Mouse (Mus musculus) embryo, embryonic 10.5 days (tissue): ENCODE measurements around the gene Dock9.
A peak's percentile ranks its signal among the peaks of the same experiment; 100 is the strongest.
"Not testable (repeated sequence)": the region's sequence is repeated elsewhere in the genome, so short reads cannot be mapped to it uniquely, and the experiment has no call there.

Experiments used
- DNase-seq: peaks from one replicate; pipeline ENCODE4 v3.0.0-alpha.2; 2015; ENCODE audit warnings: low spot score

Dock9 gene

DNA sequence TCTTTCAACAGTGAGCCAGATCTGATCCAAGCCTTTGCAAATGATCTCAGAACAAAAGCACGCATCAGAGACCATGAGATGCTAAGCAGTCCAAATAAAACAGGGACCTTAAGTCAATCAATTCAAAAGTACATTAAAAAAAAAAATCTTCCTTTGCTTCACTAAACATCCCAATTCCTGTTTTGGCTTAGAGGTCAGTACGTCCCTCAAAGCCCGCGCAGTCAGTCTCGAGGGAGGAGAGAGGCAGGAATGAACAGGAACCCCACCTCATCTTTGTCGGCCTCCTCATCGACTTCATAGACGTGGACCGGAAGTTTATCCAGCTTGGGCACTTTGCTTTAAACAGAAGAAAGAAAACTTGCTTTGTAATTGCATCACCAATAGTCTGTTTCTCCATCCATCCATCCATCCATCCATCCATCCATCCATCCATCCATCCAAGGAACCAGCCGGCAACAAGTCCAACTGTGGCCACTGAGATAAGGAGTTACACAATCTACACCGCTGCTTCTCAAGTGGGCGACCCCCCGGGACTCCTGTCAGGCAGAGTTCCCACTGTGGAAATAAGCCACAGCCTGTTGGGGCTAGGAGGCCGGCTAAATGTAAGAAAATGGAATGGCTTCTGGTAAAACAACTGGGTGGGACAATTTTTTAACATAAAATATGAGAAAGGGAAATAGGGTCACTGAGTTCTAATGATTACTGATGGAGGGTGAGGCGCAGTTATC is 137.3 kb downstream of the Dock9 start:
- DNase-seq: no peak

DNA sequence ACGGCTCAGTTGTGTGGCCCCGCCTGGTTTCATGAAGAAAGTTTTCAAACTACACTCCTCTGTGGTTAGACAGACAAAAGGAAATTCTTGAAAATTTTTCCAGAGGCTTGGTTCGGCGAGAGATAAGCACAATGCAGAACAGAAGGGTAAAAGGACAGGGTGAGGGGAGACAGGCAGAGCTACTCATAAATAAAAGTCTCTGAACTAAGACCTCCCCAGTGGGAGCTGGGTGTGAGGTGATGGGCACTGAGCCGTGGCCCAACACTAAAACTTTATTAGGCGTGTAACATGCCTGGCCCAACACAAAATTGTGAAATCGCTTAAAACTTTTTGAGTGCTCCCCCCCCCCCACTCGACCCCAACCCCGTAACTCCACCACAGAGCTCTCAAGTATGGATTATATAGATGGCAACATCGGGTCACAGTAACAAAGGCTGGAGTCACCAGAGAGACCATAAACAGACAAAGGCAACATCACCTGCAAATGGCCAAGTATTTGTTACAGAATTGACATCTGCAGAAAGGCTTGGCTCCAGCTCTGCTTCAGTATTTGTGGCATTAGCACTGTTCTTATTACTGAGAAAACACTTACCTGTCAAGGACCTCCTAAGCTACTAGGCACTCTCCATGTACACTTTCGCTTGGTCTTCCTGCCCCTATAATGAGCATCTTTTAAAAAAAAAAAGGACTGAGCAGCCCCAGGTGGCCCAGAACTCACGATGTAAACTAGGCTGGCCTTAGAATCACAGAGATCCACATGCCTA is 138.4 kb downstream of the Dock9 start:
- DNase-seq: no peak

DNA sequence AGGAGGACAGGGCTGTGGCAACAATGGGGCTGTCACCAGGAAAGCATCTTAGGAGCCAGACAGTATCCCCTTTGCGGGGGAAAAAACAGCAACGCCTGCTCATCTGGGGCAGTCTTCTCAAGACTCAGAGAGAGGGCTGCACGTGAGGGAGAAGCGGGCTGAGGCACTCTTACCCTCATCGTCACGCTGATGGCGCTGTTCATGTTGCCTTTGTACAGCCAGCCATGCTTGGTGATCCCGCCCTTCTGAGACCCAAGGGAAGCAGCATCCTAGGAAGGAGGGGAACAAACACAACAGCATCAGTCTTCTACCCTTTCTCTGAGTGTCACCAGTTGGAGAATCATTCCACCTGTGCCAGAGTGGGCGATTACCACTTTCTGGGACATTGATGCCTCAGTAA is 139.1 kb downstream of the Dock9 start:
- no peak for DNase-seq

DNA sequence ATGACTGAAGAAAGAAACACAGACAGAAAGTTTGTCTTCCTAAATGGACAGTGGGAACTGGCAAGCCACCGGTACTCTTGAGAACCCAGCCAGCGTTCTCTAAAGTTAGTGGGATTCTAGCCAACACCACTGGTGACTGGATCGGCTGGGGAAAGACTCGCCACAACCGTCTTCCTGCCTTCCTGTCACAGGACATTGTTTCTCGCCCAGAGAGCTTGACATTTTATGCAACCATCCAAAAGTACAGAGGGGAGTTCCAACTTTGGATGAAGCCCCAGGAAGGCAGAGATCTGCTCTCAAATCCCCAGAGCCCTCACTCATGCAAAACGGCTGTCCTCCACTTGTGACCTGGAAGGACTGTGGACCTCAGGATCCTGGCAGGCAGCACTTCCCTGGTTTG is 140.0 kb downstream of the Dock9 start:
- no peak for DNase-seq

DNA sequence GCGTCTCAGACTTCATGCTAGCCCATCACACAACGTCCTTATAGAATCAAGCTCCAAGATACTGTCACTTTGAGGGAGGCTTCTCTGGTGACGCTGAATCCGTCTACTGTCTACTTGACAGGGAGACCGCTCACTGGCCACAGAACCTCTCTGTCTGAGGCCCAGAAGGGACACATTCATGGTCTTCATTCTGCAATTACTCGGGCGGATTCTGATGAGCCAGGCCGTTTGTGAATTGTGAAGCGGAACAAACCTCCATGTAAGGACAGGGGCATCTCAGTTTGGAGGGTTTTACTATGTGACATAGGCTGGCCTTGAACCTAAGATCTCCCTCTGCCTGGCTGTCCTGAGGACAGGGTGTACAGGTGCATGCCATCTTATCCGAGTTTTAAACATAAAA is 140.7 kb downstream of the Dock9 start:
- no peak for DNase-seq

DNA sequence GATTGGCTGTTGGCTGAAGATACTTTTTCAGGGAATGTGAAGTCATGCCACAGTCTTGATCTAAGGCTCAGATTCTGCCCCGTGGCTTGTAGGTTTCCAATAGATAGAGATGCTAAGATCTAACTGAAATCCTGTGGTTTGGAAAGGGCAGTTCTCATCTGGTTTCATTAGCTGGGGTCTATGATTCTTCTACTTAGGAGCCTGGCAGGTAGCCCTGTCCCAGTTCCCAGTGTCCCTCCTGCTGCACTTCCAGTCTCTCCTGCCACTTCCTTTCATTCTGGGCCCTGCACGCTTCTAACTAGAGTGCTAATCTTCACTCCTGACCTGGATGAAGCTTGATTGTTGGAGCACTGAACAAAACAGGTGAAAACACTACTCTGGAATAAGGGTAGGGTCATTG is 142.7 kb downstream of the Dock9 start:
- no peak for DNase-seq

DNA sequence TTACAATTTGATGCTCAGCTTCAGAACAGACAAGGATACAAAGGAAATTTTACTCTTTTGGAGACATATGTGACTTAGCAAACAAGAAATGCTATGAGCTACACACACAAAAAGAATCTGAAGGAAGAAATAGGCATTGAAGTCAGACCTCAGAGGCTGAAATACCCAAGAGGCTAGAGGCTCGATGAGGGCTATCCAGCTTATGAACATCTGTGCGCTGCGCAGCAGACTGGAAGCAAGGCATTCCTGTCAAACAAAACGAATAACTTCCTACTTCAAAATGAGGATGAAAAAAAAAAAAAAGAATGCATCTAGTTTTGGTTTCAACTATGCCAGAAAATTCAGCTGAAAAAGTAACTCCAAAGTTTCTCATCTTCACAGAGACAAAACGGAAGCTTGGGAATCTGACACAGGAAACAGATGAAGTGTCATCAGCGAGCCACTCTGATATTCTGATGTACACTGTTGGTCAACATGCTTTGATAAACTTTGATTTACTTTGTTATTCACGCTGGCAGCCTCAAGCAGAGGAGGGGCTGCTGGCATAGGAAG is 143.1 kb downstream of the Dock9 start:
- no peak for DNase-seq

DNA sequence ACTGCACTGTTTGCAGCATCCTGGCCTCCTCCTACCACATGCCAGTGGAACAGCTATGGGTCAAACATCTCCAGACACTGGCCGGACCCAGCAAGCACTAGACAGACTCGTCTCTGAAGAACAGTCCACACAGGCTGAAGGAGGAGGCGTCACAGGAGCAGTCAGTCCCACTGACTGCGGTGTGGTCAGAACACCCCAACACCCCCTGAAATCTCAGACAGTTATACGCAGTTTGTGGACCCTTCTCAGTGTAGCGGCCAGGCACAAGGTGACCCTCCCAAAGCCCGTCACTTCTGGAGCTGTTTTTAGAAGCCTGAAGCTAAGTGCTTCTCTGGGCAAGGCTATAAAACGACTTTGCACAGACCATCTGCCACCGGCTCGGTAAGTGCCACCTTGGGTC is 143.9 kb downstream of the Dock9 start:
- DNase-seq: no peak

DNA sequence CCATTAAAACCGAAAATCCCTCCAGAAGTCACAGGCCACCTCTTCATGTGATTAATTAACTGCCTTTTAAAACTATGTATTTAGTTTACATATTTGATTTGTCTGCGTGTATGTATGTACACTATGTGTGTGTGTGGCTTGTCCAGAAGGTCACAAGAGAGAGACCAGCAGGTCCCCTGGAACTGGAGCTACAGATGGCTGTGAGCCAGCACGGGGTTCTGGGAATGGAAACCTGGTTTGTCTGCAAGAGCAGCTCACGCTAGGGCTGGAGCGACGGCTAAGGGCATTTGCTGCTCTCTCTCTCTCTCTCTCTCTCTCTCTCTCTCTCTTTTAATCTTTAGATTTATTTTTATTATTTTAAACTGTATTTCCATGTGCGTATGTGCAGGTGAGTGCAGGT is 144.4 kb downstream of the Dock9 start:
- DNase-seq: no peak

DNA sequence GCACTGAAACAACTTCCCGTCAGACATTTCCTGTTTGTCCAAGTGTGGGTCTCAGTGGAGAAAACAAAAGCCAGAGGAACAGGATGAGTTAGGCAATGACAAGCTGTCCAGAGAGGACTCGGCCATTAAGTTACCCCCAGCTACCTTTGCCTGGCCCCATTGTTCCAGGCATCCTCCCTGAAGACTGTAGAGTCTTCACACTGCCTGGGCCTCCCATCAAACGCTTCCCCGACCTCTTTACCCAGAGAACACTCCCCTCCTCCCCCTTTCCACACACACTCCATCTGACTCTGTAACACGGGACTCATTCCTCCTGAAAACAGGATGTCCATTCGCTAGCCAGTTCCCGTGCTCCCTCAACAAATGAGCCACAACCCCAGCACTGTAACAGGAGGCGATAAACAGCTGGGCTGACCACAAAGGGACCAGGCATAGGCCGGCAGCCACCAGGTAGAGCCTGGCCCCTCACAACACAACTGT is 149.0 kb downstream of the Dock9 start:
- peak; percentile 39 for DNase-seq

DNA sequence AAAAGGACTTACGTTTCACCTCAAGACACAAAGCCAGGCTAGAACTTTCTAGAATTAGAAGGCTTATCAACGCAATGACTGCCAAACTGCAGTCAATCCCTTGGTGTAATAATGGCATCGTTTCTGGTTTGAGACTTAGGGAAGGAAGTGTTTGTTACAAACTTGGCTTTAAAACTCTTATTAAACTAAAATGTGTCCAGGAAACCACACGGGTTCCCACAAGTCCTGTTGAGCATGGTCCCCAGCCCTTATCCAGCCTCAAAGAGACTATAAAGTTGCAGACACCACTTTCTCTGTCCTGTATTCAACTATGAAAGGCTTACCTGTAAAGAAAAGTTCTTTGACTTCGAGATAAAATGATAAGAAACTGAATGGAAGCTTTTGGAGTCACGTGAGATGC is 149.9 kb downstream of the Dock9 start:
- DNase-seq: no peak

DNA sequence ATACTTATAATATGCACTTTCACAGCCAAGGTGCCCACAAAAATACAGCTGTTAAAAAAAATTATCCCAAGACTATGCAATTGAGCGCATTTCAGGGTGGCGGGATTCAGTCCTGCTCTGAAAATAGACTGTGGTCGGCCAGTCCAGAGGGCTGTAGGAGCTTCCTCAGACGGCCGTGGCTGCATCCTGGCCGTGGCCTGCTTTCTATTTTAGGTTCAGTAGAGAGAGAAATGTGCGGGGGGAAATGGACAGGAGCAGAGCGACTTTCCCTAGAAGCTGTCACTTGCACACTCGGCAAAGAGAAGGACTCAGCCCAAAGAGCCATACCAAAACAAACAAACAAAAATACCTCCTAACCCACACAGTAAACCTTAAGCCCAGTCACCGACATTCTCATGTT is 151.0 kb downstream of the Dock9 start:
- no peak for DNase-seq

DNA sequence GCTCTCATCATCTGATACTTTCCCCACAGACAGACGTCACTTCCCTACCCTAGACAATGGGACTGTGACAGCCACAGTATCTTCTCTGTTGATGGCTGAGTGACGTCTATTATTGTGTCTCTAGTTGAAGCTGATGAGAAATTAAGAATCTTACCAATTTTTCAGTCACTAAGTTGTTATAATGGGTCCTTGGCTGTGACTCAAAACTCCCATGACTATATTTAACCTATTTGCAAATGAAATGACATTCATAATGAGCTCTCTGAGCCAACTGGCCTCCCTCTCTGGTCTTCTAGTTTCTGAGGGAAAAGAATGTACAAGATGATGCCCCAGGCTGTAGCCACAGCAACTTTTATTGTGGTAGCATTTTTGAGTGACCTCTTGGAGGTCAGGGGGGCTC is 153.3 kb downstream of the Dock9 start:
- no peak for DNase-seq

DNA sequence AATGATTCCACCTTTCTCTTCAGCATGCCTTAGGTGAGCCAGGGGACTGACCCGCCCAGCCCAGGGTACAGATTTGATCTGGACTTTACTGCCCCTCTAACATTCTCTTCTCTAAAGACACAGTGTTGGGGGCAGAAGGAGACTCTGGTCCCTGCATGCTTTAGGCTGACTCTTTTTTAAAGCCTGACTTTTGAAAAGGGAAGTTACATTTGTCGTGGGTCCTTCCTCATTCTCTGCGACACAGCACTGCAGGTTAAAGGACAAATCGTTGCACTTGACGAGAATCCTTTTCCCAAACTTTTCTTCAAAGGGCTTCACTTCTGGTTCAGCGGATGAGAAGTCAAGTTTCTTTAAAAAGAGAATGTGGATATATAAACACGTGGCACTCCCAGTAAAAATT is 156.4 kb downstream of the Dock9 start:
- no peak for DNase-seq

DNA sequence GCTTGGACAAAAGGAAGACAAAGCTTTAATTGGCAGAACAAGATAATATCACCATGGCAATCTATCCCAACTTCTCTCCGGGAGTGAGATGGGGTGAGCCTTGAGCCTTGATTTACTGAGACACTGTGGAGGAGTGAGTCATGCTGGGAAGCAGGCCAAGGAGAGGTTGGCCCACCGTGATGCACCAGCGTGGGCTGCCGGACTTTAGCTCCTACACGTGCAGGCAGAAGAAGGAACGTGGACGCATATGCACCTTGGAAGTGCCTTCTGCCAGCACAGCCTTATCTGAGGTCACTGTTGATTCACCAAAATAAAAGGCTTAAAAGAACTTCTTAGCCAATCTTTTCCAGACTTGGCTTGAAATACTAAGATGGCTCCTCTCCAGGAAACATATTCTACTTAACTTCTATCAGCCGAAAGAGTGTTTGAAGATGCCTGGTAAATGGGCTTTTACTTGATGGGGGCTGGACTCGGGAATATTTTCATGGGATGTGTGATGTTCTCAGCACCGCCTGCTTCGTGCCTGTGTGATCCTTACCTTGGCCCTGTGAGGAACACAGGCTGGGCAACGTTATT is 160.6 kb downstream of the Dock9 start:
- no peak for DNase-seq

DNA sequence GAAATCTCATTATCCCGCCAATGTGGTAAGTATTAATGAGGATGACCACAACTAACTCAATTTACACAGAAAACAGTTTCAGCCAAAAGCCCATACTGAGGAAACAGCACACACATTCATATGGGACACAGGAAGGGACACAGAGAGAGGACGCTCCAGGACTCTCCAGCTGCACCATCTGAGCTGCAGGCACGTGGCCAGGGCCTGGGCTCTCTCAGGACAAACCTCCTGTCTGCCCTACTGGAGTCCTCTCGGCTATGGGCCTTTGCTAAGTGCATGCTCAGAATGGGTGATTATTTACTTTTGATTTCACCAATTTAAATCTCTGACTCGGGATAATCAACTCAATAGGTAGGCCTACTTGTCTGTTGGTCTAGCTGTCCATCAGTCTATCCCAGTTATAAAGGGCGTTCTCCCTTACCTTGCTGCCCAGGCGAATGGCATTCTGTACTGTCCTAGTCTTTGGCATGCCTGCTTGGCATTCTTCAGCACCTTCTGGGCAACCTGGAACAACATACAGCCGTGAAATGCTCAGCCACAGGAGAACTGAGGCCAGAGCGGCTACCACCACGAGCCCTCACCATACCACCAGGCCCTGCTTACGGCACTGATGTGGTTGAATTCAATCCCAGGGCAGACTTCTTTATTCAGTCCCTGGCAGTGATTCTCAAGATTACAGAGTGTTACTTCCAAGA is 162.8 kb downstream of the Dock9 start:
- DNase-seq: no peak

DNA sequence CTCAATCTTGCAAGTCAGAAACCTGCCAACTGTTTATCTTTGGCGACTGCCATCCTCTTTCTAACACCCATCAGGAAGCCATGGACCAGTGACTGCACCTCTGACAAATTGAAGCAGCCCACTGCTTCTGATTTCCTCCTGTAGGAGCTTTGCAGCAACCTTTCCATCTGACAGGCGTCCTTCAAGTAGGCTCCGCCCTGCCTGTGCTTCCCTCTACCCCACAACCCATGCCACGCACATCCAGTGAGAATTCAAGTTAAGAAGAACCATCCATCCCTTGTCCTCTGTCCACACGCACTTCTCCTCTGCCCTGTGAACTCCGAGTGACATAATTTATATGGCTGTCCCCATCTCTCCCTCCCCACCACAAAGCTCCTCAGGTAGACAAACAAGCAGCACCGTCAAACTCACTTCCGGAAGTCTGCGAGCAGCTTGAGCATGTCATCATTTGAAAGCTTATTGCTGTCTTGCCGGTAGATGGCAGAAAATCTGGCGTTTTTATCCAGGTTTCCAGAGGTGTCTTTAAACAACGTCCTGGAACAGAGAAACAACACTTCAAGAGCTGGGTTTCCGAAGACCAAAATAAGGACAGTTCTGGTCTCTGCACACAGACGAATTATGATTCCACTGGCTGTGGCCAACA is 163.4 kb downstream of the Dock9 start:
- DNase-seq: no peak

DNA sequence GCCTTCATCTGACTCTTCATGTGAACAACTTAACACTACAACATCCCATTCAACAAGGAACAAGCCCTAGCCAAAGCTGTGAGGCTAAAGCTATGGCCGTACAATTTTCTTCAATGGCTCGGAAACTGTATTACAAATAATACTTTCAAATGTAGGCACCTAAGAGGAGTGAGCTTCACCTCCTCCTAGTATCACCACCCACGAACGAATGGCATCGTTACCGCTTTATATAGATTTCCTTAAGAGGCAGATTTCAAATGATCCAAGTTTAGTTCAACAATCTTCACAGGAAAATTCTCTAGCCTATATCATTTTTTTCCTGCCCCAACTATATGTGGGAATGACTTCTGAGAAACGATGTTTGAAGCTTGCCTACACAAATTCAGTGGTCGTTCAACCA is 165.7 kb downstream of the Dock9 start:
- DNase-seq: no peak

DNA sequence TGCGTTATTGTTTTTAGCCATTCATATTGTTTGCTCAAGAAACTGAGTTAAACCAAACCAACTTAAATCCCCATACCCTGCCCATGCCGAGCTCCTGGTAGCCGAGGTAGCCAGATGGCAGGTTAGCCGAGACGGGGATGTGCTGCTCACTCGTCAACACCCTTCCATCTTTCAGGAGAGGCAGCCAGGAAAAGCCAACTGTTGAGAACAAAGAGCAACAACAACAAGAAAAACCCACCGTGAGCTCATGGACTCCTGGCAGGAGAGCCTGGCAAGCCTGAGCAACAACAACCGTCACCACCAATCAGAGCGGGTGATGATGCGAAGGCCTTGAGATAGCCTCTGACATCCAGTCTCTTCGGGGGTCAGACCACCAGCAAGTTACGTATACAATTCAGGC is 170.9 kb downstream of the Dock9 start:
- DNase-seq: no peak

DNA sequence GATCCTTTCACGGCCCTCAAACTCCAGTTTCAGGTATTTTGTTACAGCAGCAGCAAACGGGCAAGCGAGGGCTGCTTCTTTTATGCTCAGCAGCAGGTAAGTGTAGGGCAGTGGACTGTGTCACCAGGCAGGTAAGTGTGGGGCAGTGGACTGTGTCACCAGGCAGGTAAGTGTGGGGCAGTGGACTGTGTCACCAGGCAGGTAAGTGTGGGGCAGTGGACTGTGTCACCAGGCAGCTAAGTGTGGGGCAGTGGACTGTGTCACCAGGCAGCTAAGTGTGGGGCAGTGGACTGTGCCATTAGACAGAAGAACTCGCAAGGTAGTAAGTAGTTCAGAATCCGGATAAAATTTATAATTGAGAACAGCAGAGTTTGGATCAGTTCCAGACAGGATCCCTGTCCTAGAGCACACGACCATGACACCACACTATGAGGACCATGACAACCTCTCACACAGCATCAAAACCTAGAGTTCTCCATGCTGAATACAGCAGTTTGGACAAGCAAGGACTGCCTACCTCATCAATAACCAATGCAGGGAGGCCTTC is 173.6 kb downstream of the Dock9 start:
- not testable (repeated sequence) for DNase-seq

DNA sequence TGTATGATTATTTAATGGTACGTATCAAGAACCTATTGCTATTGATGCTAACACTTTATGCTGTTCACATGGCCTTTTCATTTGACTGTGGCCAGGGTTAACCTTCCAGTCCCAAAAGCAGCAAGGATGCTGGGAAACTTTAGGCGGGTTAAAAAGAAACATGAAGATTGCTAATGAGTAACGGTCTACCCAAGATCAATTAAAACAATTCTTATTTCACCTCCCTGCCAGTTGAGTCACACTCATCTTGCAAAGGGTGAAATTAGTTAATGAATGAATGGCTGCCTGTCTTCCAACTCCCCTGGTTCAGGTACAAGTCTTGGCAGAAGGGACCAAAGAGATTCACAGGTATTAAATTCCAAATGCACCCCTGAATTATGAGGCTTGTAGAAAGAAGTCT is 175.8 kb downstream of the Dock9 start:
- DNase-seq: no peak

DNA sequence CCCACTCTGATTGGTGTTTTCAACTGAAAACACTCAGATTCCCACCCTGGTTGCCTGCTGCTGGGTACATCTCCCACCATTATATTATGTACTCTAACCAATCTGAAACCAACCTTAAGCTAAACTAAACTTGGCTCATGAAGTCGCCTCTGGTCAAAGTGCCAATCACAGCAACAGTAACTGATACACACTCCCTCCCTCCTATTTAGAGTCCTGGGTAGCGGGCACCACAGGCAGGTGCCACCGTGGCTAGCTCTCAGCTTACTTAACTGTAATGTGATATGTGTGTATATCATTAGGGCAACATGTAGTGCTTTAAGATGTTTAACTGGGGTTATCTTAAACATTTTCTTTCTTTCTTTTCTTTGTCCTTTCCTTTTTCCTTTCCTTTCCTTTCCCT is 177.1 kb downstream of the Dock9 start:
- DNase-seq: no peak
